Mouse (Mus musculus) heart, adult 2 months (tissue): Measurements from ENCODE around the gene Derl3. TPM values are rescaled to one million over a fixed set of nuclear protein-coding genes. Genes with fewer than 3 reads are reported as not detected.
A peak's percentile ranks its signal among the peaks of the same experiment; 100 is the strongest.

Source experiments
- DNase-seq, 2 experiments: peaks; one replicate each; pipeline ENCODE4 v3.0.0; 2021
- H3K27ac ChIP-seq: fragments of 200-600 bp; 2 replicates; pipeline ENCODE4 v1.8.1; 2022
- H3K27me3 ChIP-seq: fragments of 200-500 bp; 2 replicates; pipeline ENCODE4 v1.6.1; 2012; ENCODE audit warnings: mild to moderate bottlenecking, low read length, inconsistent platforms, mixed read lengths; ENCODE audit not compliant: control insufficient read depth, insufficient read depth
- H3K36me3 ChIP-seq: fragments of 200-500 bp; 2 replicates; pipeline ENCODE4 v1.6.1; 2012; ENCODE audit warnings: low read length, inconsistent platforms; ENCODE audit not compliant: control insufficient read depth, insufficient read depth
- H3K4me1 ChIP-seq: fragments of 200-500 bp; 2 replicates; pipeline ENCODE4 v1.6.1; 2011; ENCODE audit warnings: low read length; ENCODE audit not compliant: control insufficient read depth, insufficient read depth
- H3K4me3 ChIP-seq: fragments of 200-600 bp; 2 replicates; pipeline ENCODE4 v1.8.1; 2022
- H3K79me2 ChIP-seq: fragments of 200-500 bp; replicated peaks from 2 replicates; pipeline ENCODE4 v1.6.1; 2012; ENCODE audit warnings: mild to moderate bottlenecking, inconsistent platforms, low read length, moderate library complexity, mixed read lengths; ENCODE audit not compliant: control insufficient read depth, insufficient read depth
- H3K9ac ChIP-seq: fragments of 200-500 bp; 2 replicates; pipeline ENCODE4 v1.6.1; 2012; ENCODE audit warnings: low read depth, mild to moderate bottlenecking, control low read depth, inconsistent platforms, low read length, mixed read lengths
- CTCF ChIP-seq: fragments of 200-600 bp; IDR thresholded peaks from 2 replicates; pipeline ENCODE4 v1.8.1; 2022; ENCODE audit warnings: antibody characterized with exemption, mild to moderate bottlenecking, moderate library complexity
- EP300 ChIP-seq: fragments of 200-500 bp; IDR thresholded peaks from 2 replicates; pipeline ENCODE4 v1.6.1; 2011; ENCODE audit warnings: low read depth, low read length, control low read depth; ENCODE audit not compliant: insufficient read depth
- POLR2A ChIP-seq: fragments of 200-500 bp; IDR thresholded peaks from 2 replicates; pipeline ENCODE4 v1.6.1; 2011; ENCODE audit warnings: mild to moderate bottlenecking, low read depth, low read length, control low read depth; ENCODE audit not compliant: insufficient read depth
- WGBS: fragments of 180-500 bp; shearing (Covaris S2); methylation state at CpG from one replicate; pipeline ENCODE4 v1.1.7; 2018; 5-methylcytosine and 5-hydroxymethylcytosine counted together
- intact Hi-C: fragments of 180-260 bp; cut with DNase I; formaldehyde crosslinking; loops from one replicate; pipeline ENCODE4 v1.15.1; 2025
- polyA plus RNA-seq: library from polyadenylated mRNA; depleted of rRNA; stranded (reverse); fragments of >200 nt; gene quantifications from 2 replicates; pipeline ENCODE4 v1.2.3, GENCODE M21; 2012
- total RNA-seq, 2 experiments: library from RNA; stranded (reverse); gene quantifications; 2 replicates each; pipeline ENCODE4 v1.2.3; 2021

Derl3 gene
- total and polyA plus RNA-seq, 3 experiments, result 0.50 to 1.0 (median 0.65) TPM

DNA sequence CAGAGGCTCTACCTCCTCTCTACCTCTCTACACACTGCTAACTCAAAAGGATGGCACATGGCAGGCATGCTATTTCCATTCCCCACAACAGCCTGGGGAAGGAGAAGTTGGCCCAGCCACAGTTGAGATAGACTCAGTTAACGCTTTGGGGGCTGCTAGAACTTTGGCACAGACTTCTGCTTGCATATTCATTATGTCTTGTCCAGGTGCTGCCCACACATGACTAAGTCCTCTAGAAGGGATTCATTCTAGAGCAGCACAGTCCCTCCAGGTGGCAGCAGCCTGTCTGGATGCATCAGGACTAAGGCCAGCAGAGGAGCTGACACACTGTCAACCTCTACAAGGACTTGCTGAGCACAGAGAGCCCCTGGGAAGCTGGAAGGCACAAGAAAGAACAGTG is 3.0 kb downstream of the Derl3 start:
- no peak overlapping the region for H3K9ac ChIP-seq
- H3K36me3 ChIP-seq, result peaks cover 9% of the 10 kb centered on the region
- H3K4me3 ChIP-seq, result no peak overlapping the region
- no peak for DNase-seq
- no peak for TF ChIP-seq CTCF
- TF ChIP-seq EP300, result no peak
- TF ChIP-seq POLR2A, result no peak
- WGBS, result 94% methylated on average over 1 of the region's 1 CpGs
- no peaks in the 10 kb centered on the region for H3K79me2 ChIP-seq
- H3K27ac ChIP-seq, result no peak overlapping the region
- no peaks in the 10 kb centered on the region for H3K27me3 ChIP-seq
- intact Hi-C loops, result loop anchor here (10.0 kb wide), 1 partner anchor 139 kb away; the partner anchor contains the start of gene Zfp280b
- peaks cover 15% of the 10 kb centered on the region for H3K4me1 ChIP-seq

DNA sequence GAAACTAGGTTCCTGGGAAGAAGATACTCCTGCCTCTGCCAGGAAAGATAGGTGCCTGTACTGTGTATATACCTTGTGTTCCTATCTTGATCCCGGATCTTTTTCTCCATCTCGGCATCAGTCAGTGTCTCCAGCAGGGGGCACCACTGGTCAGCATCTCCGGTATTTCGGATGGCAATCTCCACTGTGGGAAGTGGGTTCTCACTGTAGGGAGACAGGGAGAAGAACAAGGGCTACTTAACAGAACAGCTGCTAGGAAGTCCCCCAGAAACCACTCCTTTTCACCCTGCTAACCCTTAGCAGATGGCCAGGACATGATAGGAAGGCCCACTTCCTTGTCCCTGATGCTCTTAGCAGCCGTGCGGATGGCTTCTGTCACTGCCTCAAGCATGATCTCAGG is 4.2 kb downstream of the Derl3 start:
- 27% methylated on average over 6 of the region's 6 CpGs for WGBS
- Histone ChIP-seq H3K4me1 (peaks cover 15% of the 10 kb centered on the region), H3K27me3 (no peaks in the 10 kb centered on the region), H3K27ac (no peak overlapping the region), H3K4me3 (no peak overlapping the region), H3K36me3 (peaks cover 9% of the 10 kb centered on the region), H3K9ac (no peak overlapping the region), H3K79me2 (no peaks in the 10 kb centered on the region)
- intact Hi-C loops, result loop anchor here (1.0 to 10.0 kb wide), 2 partner anchors 54 to 137 kb away; partner anchors contain the start of gene Zfp280b
- TF ChIP-seq EP300 (peak; percentile 51; the same call in 1 of the 2 replicates), POLR2A (no peak), CTCF (peak; percentile 87)
- DNase-seq, result peak; percentile 60 to 81

DNA sequence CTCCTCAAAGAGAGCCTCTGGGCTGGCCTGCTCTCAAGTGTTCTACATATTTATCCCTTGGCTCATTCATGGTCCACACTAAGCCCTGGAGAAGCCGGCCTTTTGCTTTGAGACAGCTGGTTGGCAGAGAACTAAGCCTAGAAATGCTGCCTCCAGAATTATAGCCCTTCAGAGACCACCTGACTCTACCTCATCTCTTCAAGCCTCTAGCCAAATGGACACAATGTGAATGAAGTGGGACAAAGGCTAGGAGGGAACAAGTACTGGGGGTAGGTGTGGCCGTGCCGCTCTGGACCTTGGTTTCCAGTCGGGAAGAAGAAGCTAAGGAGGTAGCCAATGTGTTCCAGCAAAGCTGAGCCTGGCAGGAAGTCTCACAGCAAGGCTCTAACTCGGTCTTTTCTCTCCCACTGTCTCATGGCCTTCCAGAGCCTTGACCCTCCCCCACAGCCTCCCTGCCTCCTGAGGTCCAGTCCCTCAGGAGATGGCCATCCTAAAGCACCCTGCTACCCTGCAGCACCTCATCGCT is 4.9 kb downstream of the Derl3 start:
- 0 out of 2 replicates have a peak overlapping the region, but pooled peaks have one; percentile 4 for H3K9ac ChIP-seq

GRCm38 (mm10) chr10:75898846-75899245 is 5.6 kb downstream of the Derl3 start:
- H3K27me3 ChIP-seq, result no peaks in the 10 kb centered on the region
- peak overlapping the region; percentile 61 for H3K27ac ChIP-seq
- H3K4me1 ChIP-seq, result peaks cover 13% of the 10 kb centered on the region
- TF ChIP-seq CTCF (no peak), EP300 (no peak), POLR2A (no peak)
- intact Hi-C loops, result loop anchor here (10.0 kb wide), 1 partner anchor 136 kb away; the partner anchor contains the start of gene Zfp280b
- 4% methylated on average over 3 of the region's 3 CpGs for WGBS
- no peaks in the 10 kb centered on the region for H3K79me2 ChIP-seq
- H3K9ac ChIP-seq, result no peak overlapping the region
- DNase-seq, result peak; percentile 67 to 85
- peaks cover 9% of the 10 kb centered on the region for H3K36me3 ChIP-seq
- no peak overlapping the region for H3K4me3 ChIP-seq

More for the DNA sequence above, 4.9 kb downstream of the Derl3 start:
- H3K4me1 ChIP-seq, result peaks cover 13% of the 10 kb centered on the region
- TF ChIP-seq EP300, result no peak
- no peak for TF ChIP-seq CTCF
- TF ChIP-seq POLR2A, result no peak
- no peak overlapping the region for H3K4me3 ChIP-seq
- peak overlapping the region; percentile 61 for H3K27ac ChIP-seq
- peaks cover 9% of the 10 kb centered on the region for H3K36me3 ChIP-seq
- WGBS, result 63% methylated on average over 6 of the region's 6 CpGs
- intact Hi-C loops, result loop anchor here (10.0 kb wide), 1 partner anchor 137 kb away; the partner anchor contains the start of gene Zfp280b
- H3K27me3 ChIP-seq, result no peaks in the 10 kb centered on the region
- no peaks in the 10 kb centered on the region for H3K79me2 ChIP-seq
- DNase-seq, result peak; percentile 20 to 32

DNA sequence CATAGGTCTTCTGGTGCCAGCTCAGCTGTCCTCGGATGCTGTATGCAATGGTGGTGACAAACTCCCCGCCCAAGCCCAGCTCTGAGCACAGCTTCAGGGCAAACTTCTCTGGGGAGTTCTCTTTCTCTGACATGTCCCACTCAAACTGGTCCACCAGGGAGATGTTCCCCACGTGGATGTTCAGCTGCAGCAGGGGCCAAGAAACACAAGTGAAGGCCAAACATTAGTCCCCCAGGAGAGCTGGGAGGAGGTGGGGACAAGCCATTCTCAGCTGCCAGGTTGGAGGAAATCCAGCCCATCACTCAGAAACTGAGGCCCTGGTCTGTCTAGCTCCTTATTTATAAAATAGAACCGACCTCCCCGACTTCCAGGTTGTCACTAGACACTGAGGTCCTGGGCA is 11.2 kb downstream of the Derl3 start:
- no peak overlapping the region for H3K4me3 ChIP-seq
- H3K9ac ChIP-seq, result no peak overlapping the region
- no peaks in the 10 kb centered on the region for H3K79me2 ChIP-seq
- no peak for TF ChIP-seq EP300
- no peak for TF ChIP-seq POLR2A
- no peak for TF ChIP-seq CTCF
- WGBS, result 77% methylated on average over 5 of the region's 5 CpGs
- H3K27ac ChIP-seq, result no peak overlapping the region
- H3K36me3 ChIP-seq, result peaks cover 6% of the 10 kb centered on the region
- H3K27me3 ChIP-seq, result no peaks in the 10 kb centered on the region
- intact Hi-C loops, result no loop called here
- peak in 1 of 2 experiments; percentile 46 for DNase-seq
- no peaks in the 10 kb centered on the region for H3K4me1 ChIP-seq

DNA sequence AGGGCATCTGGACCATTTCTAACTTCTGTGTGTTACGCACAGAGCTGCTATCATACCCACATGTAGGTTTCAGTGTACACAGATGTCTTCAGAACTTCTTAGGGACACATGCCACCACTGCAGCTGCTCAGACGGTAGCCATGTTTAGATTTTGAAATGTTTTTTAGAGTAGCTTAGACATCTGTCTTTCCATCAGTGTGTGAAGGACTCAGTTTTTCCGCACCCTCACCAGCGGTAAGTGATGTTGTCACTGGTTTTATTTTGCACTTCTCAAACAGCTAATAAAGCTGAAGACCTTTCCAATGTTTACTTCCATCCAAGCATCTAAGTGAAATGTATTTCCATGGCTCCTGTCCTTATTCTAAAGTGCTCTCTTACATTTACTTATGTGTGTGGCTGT is 13.7 kb downstream of the Derl3 start:
- H3K4me1 ChIP-seq, result no peaks in the 10 kb centered on the region
- H3K4me3 ChIP-seq, result no peak overlapping the region
- WGBS, result 91% methylated on average over 4 of the region's 4 CpGs
- H3K9ac ChIP-seq, result no peak overlapping the region
- H3K79me2 ChIP-seq, result no peaks in the 10 kb centered on the region
- no peaks in the 10 kb centered on the region for H3K27me3 ChIP-seq
- intact Hi-C loops, result no loop called here
- no peak for TF ChIP-seq EP300
- TF ChIP-seq CTCF, result no peak
- TF ChIP-seq POLR2A, result no peak
- 0 out of 2 replicates have a peak, but pooled peaks cover 1% of the 10 kb centered on the region for H3K36me3 ChIP-seq
- no peak for DNase-seq
- no peak overlapping the region for H3K27ac ChIP-seq
